Mouse (Mus musculus): ENCODE data around the gene Calb2.
A peak's percentile ranks its signal among the peaks of the same experiment; 100 is the strongest.

The Calb2 gene

DNA sequence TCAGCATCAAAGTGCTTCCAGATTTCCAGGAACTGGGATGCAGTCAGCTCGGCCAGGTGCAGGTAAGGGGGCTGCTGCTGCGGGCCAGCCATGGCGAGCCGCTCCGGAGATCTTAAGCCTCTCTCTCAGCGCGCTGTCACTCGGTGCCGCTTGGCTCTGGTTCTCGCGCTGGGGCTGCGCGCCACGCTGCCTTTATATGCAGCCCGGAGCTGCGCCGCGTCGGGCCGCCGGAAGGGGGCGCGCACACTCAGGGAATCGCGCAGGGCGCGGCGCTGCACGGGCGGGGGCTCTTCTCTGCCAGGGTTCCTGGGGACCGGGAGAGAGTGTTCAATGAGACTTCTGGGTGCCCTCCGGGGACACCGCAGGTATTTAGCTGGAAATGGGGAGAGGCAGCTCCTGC lies at the start of gene Calb2:
Gene Calb2 (minus strand): TSS at position 165 of the 400 bp plus-strand sequence.
- DNase-seq (ENCODE audit: low spot score), result peak; percentile 83

- DNase-seq (ENCODE audit: low spot score), result peak; percentile 98
Measured at GRCm38 (mm10) chr8:110217681-110218131, 49.7 kb upstream of the Calb2 start.

DNA sequence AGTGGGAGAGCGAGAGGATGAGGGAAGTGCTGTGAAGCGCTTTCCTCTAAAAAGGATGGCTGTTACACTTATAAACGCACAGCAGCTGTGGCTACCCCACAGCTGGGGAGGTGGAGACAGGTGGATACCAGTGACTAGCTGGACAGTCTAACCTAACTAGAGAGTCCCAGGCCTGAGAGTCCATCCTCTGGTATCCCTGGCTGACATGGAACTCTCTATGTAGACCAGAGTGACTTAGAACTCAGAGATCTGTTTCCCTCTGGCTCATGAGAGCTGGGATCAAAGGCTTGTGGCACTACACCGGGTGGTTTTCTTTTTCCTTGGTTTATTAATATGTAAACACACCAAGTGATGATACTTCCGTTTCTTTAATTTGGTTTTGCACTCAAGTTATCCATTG lies 49.2 kb upstream of the Calb2 start:
- no peak for DNase-seq (ENCODE audit: low spot score)

DNA sequence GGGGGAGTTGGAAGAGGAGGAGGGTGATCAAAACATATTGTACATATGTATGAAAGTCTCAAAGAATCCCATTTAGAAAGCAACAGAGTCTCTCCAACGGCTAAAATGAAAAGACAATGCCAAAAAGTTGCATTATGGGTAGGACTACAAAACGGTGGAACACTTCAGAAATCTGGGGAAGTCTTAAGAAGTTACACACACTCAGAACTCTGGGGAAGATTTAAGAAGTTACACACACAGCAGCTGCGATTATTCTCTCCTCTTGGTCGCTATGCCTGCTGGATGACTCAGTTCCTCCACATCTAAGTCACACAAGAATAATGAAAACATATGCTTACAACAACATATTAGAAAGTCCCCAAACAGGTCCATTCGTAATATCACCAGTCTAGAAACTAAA lies 48.2 kb upstream of the Calb2 start:
- DNase-seq (ENCODE audit: low spot score), result no peak

GRCm38 (mm10) chr8:110215365-110215764 lies 47.4 kb upstream of the Calb2 start, which contains the start of gene Cmtr2:
TSS of gene Cmtr2 (plus strand) at chr8:110215665.
- DNase-seq (ENCODE audit: low spot score), result no peak

GRCm38 (mm10) chr8:110201806-110202205 lies 33.8 kb upstream of the Calb2 start:
- peak; percentile 71 for DNase-seq (ENCODE audit: low spot score)

- DNase-seq (ENCODE audit: low spot score), result peak; percentile 74
Measured at GRCm38 (mm10) chr8:110196678-110197077, 28.7 kb upstream of the Calb2 start.

DNA sequence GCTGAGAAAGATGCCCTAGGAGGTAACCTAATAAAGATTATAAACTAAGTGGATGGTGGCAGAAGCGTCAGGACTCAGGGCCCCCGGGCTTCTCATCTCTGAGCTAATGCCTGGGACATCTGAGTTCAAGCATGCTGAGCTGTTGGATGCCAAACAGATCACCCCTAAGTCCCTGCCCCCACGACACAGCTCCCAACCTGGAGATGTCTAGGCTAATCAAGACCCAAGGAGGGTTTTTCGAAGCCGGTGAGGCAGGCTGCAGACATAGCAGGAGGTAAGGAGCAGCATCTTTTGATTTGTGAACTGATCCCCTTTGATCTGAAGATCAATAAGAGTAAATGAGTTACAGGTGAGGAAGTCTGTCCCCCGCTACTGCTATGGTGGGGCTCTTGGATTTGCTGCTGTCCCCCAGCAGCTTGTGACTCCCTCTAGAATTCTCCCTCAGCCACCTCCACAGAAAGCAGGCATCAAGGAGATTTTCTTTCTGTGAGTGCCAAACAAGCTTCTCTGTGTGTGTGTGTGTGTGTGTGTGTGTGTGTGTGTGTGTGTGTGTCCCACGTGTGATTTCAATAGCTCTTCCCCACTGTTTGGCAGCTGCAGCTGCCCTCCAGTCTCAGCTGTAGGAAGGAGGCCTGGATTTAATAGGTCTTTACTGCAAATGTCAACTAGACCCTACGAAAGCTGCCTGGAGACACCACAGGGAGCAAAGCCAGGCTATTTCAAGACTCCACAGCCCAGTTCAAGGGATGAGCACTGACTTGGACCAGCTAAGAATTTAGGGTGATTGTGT lies 21.1 kb upstream of the Calb2 start:
- DNase-seq (ENCODE audit: low spot score), result peak; percentile 24

DNA sequence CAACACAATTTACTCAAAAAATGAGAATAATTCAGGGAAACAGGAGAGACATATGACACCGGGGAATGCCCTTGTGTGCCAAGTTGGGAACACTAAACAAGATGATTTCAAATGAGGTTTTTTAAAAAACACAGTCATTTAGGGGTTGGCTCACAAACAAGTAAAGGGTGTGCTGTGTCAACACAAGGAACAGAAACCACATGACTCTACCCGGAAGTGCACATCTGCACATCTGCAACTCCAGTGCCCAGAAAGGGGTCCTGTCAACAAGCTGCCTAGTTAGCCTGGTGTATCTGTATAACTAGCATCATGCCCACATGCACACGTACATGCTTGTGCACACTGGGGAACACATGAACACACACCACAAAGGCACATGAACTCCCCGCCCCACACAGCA lies 17.5 kb upstream of the Calb2 start:
- DNase-seq (ENCODE audit: low spot score), result no peak

- peak; percentile 55 for DNase-seq (ENCODE audit: low spot score)
Measured at GRCm38 (mm10) chr8:110183748-110184147, 15.7 kb upstream of the Calb2 start.

DNA sequence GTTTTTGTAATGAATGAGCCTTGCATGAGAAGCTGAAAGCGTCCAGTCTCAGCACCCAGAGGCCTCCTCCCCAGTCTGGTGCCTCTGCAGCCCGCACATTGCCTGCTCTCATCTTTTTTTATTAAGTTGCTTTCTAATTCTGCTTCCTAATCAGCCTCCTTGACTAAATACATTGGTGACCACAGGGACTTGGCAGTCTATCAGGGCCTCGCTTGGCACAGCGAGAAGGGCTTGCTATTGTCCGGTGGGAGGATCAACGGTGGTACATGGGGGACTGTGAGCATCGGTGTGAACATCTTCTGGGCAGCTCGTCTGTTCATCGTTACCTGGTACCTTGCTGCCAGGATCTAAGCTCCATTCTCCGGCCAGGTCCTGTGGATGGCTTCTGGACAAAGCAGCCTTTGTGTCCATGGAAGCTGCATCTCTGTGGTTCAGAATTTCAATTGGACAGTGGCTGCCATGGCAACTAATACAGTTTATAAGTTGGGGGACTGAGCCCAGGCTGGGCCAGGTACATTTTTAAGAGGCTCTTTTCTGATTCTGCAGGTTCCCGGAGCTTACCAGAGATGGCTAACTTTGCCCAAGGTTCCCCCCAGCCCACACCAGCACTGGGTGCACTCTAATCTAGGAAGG lies 14.8 kb upstream of the Calb2 start:
- no peak for DNase-seq (ENCODE audit: low spot score)

GRCm38 (mm10) chr8:110177359-110178155 lies 9.5 kb upstream of the Calb2 start:
- peak; percentile 30 for DNase-seq (ENCODE audit: low spot score)

GRCm38 (mm10) chr8:110174826-110175225 lies 6.8 kb upstream of the Calb2 start:
- DNase-seq (ENCODE audit: low spot score), result no peak

GRCm38 (mm10) chr8:110172161-110172560 lies 4.2 kb upstream of the Calb2 start:
- no peak for DNase-seq (ENCODE audit: low spot score)

- DNase-seq (ENCODE audit: low spot score), result no peak
Measured at GRCm38 (mm10) chr8:110166270-110166669, 1.7 kb downstream of the Calb2 start.

DNA sequence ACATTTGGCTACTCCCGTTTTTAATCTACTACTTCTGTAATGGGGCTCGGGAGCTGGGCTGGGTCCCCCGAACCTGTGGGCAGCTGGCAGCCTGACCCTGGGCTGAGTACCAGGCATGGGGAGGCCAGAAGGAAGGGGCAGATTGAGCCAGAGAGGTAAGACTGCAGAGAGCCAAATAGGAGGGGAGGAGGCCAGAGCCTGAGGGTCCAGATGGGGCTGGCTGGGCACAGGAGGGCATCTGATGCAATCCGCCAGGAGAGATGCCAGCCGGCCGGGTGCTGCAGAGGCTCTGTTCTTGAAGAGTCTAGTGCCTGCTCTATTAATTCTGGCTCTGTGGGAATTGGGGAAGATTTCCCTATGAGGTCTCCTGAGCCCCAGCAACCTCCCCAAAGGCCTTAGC lies 6.0 kb downstream of the Calb2 start:
- DNase-seq (ENCODE audit: low spot score), result no peak

DNA sequence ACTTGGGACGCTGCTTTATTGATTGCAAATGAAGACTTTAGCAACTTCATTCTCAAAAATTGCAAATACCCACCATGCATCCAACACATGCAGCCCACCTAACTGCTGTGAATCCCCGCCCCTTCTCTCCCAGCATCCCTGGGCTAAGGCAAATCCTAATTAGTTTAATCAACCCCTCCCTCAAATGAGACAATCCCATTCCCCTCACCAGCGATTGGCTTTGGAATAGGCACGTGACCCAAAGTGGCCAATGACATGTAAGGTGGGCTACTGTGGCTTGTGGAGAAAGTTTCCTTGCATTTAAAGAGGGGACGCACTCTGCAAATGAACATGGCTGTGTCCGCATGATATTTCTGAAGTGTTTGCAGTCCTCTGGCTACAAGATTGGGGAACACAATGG lies 15.1 kb downstream of the Calb2 start:
- DNase-seq (ENCODE audit: low spot score), result no peak

DNA sequence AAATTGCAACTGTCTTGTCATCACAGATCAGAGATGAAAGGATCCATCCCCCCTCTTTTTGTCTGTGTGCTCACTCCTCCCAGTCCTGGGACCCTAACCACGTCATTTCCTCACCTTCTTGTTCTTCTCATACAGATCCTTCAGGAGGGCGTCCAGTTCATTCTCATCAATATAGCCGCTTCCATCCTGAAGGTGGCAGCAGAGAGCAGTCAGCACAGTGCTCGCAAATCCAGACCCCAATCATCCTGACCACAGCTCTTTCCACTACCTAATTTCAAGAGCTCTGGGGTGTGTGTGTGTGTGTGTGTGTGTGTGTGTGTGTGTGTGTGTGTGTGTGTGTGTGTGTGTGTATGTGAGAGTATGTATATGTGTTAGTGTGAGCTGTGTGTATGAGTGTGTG lies 22.5 kb downstream of the Calb2 start:
- peak; percentile 77 for DNase-seq (ENCODE audit: low spot score)

DNA sequence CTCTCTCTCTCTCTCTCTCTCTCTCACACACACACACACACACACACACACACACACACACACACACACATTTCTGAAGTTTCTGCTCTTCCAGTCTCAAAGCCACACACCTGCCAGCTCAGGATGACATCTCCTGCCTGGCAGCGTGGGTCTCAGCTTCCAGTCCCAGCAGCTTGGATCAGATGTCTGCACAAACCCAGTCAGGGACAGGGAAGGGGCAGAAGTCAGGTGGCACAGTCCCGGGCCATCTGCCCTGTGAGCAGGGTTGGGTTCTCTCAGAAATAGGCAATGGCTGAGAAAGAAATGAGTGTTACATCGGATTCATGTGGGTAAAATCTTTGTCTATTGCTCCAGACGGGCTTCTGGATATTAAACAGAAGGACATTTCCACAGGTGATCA lies 27.2 kb downstream of the Calb2 start:
- DNase-seq (ENCODE audit: low spot score), result no peak

GRCm38 (mm10) chr8:110140156-110140555 lies 27.9 kb downstream of the Calb2 start:
- no peak for DNase-seq (ENCODE audit: low spot score)

- no peak for DNase-seq (ENCODE audit: low spot score)
Measured at GRCm38 (mm10) chr8:110135515-110135914, 32.5 kb downstream of the Calb2 start.

DNA sequence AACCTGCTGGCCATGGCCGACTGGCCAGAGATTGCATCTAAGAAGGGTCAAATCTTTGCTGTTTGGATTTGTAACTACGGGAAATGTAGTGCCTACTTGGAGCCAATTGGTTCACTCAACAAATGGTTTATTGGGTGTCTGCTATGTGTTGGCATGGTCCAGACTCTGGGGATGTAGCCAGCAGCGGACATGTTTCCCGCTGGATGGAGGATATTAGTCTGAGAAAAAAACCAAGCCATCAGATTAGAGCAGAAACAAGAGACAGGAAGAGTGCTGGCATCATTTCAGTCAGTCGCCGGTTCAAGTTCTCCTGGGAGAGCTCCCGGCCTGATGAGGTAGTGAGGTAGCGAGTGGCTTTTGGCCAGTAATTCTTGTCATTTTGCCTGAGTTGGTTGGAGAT lies 33.8 kb downstream of the Calb2 start:
- DNase-seq (ENCODE audit: low spot score), result no peak

DNA sequence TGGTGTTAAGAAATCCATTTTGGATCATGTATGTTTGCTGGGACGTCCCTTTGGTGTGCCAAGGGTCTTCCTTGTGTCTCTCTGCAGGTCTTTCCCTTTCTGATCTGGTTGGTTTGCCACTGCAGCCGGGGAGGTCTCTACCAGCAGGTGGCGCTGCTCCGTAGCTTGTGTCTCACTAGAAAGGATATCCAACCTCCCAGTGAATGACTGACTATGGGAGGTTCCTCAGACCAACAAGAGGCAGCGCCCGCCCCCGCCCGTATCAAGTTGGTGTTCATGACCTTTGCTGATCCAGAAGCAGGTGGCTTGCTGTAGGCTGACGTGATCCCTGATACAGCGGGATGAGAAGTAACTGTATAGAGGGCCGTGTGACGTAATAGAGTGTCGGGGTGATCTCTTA lies 37.5 kb downstream of the Calb2 start:
- peak; percentile 94 for DNase-seq (ENCODE audit: low spot score)

All from retina, embryonic 14.5 days (tissue).